Mouse (Mus musculus) MEL (cell line): ENCODE results near the gene Galntl5.

Experiments used
- BHLHE40 ChIP-seq: IDR thresholded peaks from 2 replicates; pipeline ENCODE4 v1.6.1; 2012; ENCODE audit warnings: low read depth, mild to moderate bottlenecking, inconsistent platforms, low read length, improper control_type of control experiment, borderline replicate concordance
- CTCF ChIP-seq, 3 experiments: IDR thresholded peaks in 2 of 3; conservative IDR thresholded peaks in 1 of 3; 2 replicates each; pipeline ENCODE4 v1.5.1; 2011 to 2012; ENCODE audit warnings: low read length in 3 of 3, low read depth in 2 of 3, mild to moderate bottlenecking in 2 of 3, improper control_type of control experiment in 1 of 3, inconsistent platforms in 1 of 3, mixed read lengths in 1 of 3, moderate library complexity in 1 of 3; ENCODE audit not compliant: control insufficient read depth in 1 of 3, insufficient read depth in 1 of 3, poor library complexity in 1 of 3, severe bottlenecking in 1 of 3
- EP300 ChIP-seq, 2 experiments: IDR thresholded peaks; 2 replicates each; pipeline ENCODE4 v1.6.1; 2011; ENCODE audit warnings: improper control_type of control experiment in 2 of 2, low read length in 2 of 2, low read depth in 1 of 2, mild to moderate bottlenecking in 1 of 2
- ETS1 ChIP-seq: IDR thresholded peaks from 2 replicates; pipeline ENCODE4 v1.6.1; 2012; ENCODE audit warnings: low read depth, mild to moderate bottlenecking, inconsistent platforms, low read length, improper control_type of control experiment, moderate library complexity
- KAT2A ChIP-seq: conservative IDR thresholded peaks from 2 replicates; pipeline ENCODE4 v1.6.1; 2012; ENCODE audit warnings: low read depth, low read length, improper control_type of control experiment, inconsistent platforms
- MAFK ChIP-seq: IDR thresholded peaks from 2 replicates; pipeline ENCODE4 v1.6.1; 2011; ENCODE audit warnings: low read depth, mild to moderate bottlenecking, low read length, improper control_type of control experiment, borderline replicate concordance
- POLR2A ChIP-seq, 2 experiments: IDR thresholded peaks; 2 replicates each; pipeline ENCODE4 v1.6.1; 2011 to 2012; ENCODE audit warnings: low read length in 2 of 2, mild to moderate bottlenecking in 2 of 2, control low read depth in 1 of 2, improper control_type of control experiment in 1 of 2, low read depth in 1 of 2, moderate library complexity in 1 of 2; ENCODE audit not compliant: control insufficient read depth in 1 of 2, insufficient read depth in 1 of 2, poor library complexity in 1 of 2
- TCF12 ChIP-seq: IDR thresholded peaks from 2 replicates; pipeline ENCODE4 v1.6.1; 2014; ENCODE audit warnings: low read depth, mild to moderate bottlenecking, inconsistent platforms, low read length, improper control_type of control experiment, moderate library complexity
- USF1 ChIP-seq: IDR thresholded peaks from 2 replicates; pipeline ENCODE4 v1.6.1; 2014; ENCODE audit warnings: low read depth, mild to moderate bottlenecking, inconsistent platforms, low read length, improper control_type of control experiment, moderate library complexity
- ZMIZ1 ChIP-seq: IDR thresholded peaks from 2 replicates; pipeline ENCODE4 v1.6.1; 2012; ENCODE audit warnings: low read depth, mild to moderate bottlenecking, inconsistent platforms, low read length, improper control_type of control experiment, moderate library complexity

DNA sequence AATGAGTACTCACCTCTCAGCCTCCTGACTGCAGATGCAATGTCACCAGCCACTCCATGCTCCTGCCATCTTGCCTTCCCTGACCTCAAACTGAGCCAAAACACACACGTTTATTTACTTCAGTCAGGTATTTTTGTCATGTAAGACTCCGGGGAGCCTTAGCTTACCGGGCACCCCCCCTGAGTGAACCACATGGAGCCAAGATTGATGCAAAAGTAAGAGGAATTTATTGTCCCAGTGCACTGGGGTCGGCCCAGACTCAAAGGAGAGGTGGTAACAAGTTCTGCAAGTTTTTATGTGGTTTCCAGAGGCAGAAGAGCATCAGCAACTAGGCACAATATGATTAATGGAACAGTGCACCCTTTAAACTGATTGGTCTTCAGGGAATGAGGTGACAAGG is 24.1 kb upstream of the Galntl5 start:
- no peak for TF ChIP-seq POLR2A (IDR thresholded peaks at IDR 0.05; ENCODE audit: control insufficient read depth in 1 of 2, insufficient read depth in 1 of 2, low read depth in 1 of 2, low read length in 2 of 2, poor library complexity in 1 of 2)
- TF ChIP-seq MAFK = no peak
- no peak for TF ChIP-seq ZMIZ1
- TF ChIP-seq ETS1 = no peak
- TF ChIP-seq CTCF (IDR thresholded peaks at IDR 0.05 in 2 of 3, conservative IDR thresholded peaks at IDR 0.05 in 1 of 3; ENCODE audit: control insufficient read depth in 1 of 3, insufficient read depth in 1 of 3, low read depth in 2 of 3, low read length in 3 of 3, poor library complexity in 1 of 3, severe bottlenecking in 1 of 3) = no peak
- no peak for TF ChIP-seq BHLHE40
- no peak for TF ChIP-seq EP300 (IDR thresholded peaks at IDR 0.05; ENCODE audit: low read depth in 1 of 2, low read length in 2 of 2)
- no peak for TF ChIP-seq KAT2A
- no peak for TF ChIP-seq TCF12
- TF ChIP-seq USF1 = no peak
